Mouse (Mus musculus): Measurements from ENCODE around the gene Dpm2. TPM values are rescaled to one million over a fixed set of nuclear protein-coding genes. Genes with fewer than 3 reads are reported as not detected.

The Dpm2 gene
- polyA plus RNA-seq, 1 experiment from 2014 or later: 81.7 TPM

- Histone ChIP-seq H3K4me2 (no peak overlapping the region), H3K9ac (ENCODE audit: low read depth, low read length) (no peak overlapping the region), H3K4me3 (ENCODE audit: low read depth, low read length) (no peak overlapping the region), H3K27ac (ENCODE audit: low read depth, low read length) (no peak overlapping the region), H3K4me1 (ENCODE audit: control insufficient read depth, insufficient read depth, low read length) (peaks cover 20% of the 10 kb centered on the region), H3K9me3 (replicated peaks; ENCODE audit: control insufficient read depth, low read length) (no peaks in the 10 kb centered on the region), H3K27me3 (ENCODE audit: control insufficient read depth, insufficient read depth, low read length) (no peaks in the 10 kb centered on the region), H3K36me3 (ENCODE audit: control insufficient read depth, insufficient read depth, low read length) (no peaks in the 10 kb centered on the region)
- ATAC-seq (replicated peaks; ENCODE audit: insufficient number of reproducible peaks, low FRiP score, low TSS enrichment): no peak
- 77% methylated on average over 5 of the region's 5 CpGs for WGBS (ENCODE audit: insufficient replicate concordance)
Observed at GRCm38 (mm10) chr2:32551236-32551635, 19.4 kb upstream of the Dpm2 start.

DNA sequence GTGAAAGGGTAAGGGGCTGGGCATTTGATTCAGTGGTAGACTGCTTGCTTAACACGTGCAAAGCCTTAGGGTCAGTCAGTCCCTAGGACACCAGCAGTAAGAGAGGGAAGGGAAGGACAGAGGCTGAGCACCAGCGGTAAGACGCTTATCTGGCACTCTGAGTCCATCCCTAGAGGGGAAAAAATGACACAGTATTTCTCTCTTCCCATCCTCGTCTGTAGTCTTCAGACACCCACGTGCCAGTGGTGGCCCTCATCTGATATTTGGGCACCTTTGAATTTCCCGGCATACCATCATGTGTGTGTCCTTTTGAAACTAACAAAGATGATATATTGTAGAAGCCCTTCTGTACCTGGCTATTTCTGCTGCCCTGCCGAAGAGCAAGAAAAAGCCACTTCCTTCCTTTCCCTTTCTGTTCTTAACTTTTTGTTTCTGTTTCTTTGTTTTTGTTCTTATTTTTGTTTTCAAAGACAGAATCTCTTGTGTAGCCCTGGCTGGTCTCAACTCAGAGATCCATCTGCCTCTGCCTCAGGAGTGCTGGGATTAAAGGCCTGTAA is 17.0 kb upstream of the Dpm2 start:
- Histone ChIP-seq H3K4me2 (no peak overlapping the region), H3K4me1 (ENCODE audit: control insufficient read depth, insufficient read depth, low read length) (peaks cover 13% of the 10 kb centered on the region), H3K9ac (ENCODE audit: low read depth, low read length) (no peak overlapping the region), H3K9me3 (replicated peaks; ENCODE audit: control insufficient read depth, low read length) (no peaks in the 10 kb centered on the region), H3K27me3 (ENCODE audit: control insufficient read depth, insufficient read depth, low read length) (no peaks in the 10 kb centered on the region), H3K27ac (ENCODE audit: low read depth, low read length) (no peak overlapping the region), H3K36me3 (ENCODE audit: control insufficient read depth, insufficient read depth, low read length) (no peaks in the 10 kb centered on the region), H3K4me3 (ENCODE audit: low read depth, low read length) (no peak overlapping the region)
- ATAC-seq (replicated peaks; ENCODE audit: insufficient number of reproducible peaks, low FRiP score, low TSS enrichment): no peak
- 54% methylated on average over 7 of the region's 7 CpGs for WGBS (ENCODE audit: insufficient replicate concordance)

DNA sequence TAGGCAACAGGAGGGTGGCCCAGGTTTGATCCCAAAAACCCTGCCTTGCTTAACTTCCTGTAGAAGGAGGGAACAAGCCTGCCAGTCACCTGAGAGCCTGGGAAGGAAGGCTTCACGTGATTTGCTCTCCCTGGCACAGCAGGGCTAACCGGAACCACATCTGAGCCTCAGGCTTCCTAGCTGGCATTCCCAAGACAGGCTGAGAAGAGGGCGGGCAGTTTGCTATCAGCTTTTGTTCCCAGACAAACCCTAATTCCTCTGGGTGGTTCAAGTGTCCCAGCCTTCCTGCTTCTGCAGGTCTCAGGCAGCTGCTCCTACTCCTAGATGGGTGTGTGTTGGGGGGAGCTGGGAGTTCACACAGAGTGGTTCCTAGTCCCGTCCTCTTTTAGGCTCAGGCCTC is 15.2 kb upstream of the Dpm2 start:
- peaks cover 13% of the 10 kb centered on the region for H3K4me1 ChIP-seq (ENCODE audit: control insufficient read depth, insufficient read depth, low read length)
- no peak overlapping the region for H3K4me3 ChIP-seq (ENCODE audit: low read depth, low read length)
- no peak for ATAC-seq (replicated peaks; ENCODE audit: insufficient number of reproducible peaks, low FRiP score, low TSS enrichment)
- H3K36me3 ChIP-seq (ENCODE audit: control insufficient read depth, insufficient read depth, low read length): no peaks in the 10 kb centered on the region
- H3K9me3 ChIP-seq (replicated peaks; ENCODE audit: control insufficient read depth, low read length): no peaks in the 10 kb centered on the region
- no peaks in the 10 kb centered on the region for H3K27me3 ChIP-seq (ENCODE audit: control insufficient read depth, insufficient read depth, low read length)
- 27% methylated on average over 4 of the region's 4 CpGs for WGBS (ENCODE audit: insufficient replicate concordance)
- no peak overlapping the region for H3K27ac ChIP-seq (ENCODE audit: low read depth, low read length)
- 0 out of 2 replicates have a peak overlapping the region, but pooled peaks have one; percentile 39 for H3K9ac ChIP-seq (ENCODE audit: low read depth, low read length)
- no peak overlapping the region for H3K4me2 ChIP-seq

DNA sequence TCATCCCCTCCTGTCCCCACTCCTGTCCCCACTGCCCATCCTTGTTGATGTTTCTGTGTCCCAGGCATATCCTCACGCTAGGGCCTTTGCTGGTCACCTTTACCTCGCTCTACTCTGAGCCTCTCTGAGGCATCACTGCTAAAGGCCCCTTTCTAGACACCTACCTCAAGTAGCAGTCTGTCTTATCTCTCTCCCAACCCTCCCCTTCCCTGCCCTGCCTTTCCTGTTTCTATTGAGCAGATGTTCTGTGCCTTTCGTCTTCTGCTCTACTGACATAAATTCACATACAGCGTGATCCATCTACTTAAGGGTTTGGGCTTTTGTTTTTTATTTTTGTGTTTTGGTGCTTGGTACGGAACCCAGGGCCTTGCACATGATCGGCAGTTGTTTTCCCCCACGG is 14.6 kb upstream of the Dpm2 start:
- whole genome bisulfite sequencing (ENCODE audit: insufficient replicate concordance): 66% methylated on average over 7 of the region's 7 CpGs
- ATAC-seq (replicated peaks; ENCODE audit: insufficient number of reproducible peaks, low FRiP score, low TSS enrichment): no peak
- no peak overlapping the region for H3K4me2 ChIP-seq
- H3K36me3 ChIP-seq (ENCODE audit: control insufficient read depth, insufficient read depth, low read length): no peaks in the 10 kb centered on the region
- no peak overlapping the region for H3K27ac ChIP-seq (ENCODE audit: low read depth, low read length)
- H3K27me3 ChIP-seq (ENCODE audit: control insufficient read depth, insufficient read depth, low read length): no peaks in the 10 kb centered on the region
- H3K4me3 ChIP-seq (ENCODE audit: low read depth, low read length): no peak overlapping the region
- H3K4me1 ChIP-seq (ENCODE audit: control insufficient read depth, insufficient read depth, low read length): peaks cover 13% of the 10 kb centered on the region
- H3K9ac ChIP-seq (ENCODE audit: low read depth, low read length): 0 out of 2 replicates have a peak overlapping the region, but pooled peaks have one; percentile 39
- H3K9me3 ChIP-seq (replicated peaks; ENCODE audit: control insufficient read depth, low read length): no peaks in the 10 kb centered on the region

DNA sequence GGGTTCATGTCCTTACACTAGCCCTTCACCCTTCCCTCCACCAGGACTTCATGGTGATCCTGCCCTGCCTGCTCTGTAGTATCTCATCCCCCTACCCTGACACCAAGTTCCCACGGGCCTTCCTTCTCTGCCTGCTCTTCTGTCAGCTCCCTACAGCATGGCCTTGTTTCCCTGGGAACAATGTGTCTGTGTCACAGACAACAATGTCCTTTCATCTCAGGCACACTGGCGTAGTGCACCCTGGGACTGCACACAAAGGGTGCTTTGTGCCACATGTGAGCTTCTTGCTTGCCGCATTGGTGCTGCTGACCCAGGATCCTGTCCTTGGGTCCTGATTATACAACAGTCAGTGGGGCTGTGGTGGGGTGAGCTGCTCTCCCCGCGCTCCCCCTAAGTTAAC is 11.1 kb upstream of the Dpm2 start:
- whole genome bisulfite sequencing (ENCODE audit: insufficient replicate concordance): 66% methylated on average over 5 of the region's 5 CpGs
- no peaks in the 10 kb centered on the region for H3K27me3 ChIP-seq (ENCODE audit: control insufficient read depth, insufficient read depth, low read length)
- no peak overlapping the region for H3K9ac ChIP-seq (ENCODE audit: low read depth, low read length)
- no peak overlapping the region for H3K4me2 ChIP-seq
- H3K9me3 ChIP-seq (replicated peaks; ENCODE audit: control insufficient read depth, low read length): no peaks in the 10 kb centered on the region
- ATAC-seq (replicated peaks; ENCODE audit: insufficient number of reproducible peaks, low FRiP score, low TSS enrichment): no peak
- no peak overlapping the region for H3K4me3 ChIP-seq (ENCODE audit: low read depth, low read length)
- H3K4me1 ChIP-seq (ENCODE audit: control insufficient read depth, insufficient read depth, low read length): peaks cover 9% of the 10 kb centered on the region
- no peak overlapping the region for H3K27ac ChIP-seq (ENCODE audit: low read depth, low read length)
- peaks cover 7% of the 10 kb centered on the region; the same call in 1 of the 2 replicates for H3K36me3 ChIP-seq (ENCODE audit: control insufficient read depth, insufficient read depth, low read length)

DNA sequence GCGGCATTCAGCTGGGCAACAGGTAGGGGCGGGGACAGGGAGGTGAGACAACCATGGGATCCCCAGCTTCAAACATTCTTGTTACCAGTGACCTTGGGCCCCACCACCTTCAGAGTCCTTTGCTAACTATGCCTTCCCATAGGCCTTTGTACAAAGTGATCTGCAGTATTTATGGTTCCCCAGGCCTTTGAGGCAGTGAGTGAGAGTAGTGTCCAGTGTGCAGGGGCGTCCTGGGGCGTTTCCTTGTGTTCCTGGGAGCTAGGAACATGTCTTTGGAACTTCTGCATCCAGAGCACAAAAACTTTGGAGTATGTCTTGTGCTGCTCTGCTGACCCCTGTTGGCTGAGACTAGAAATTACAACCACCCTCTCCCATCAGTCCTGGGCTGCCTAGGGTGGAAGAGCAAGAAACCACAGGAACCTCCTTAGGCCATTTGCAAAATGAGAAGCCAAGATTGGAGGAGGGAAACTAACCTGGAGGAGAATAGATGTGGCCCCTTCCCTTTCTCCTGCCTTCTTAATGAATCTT is 4.1 kb upstream of the Dpm2 start:
- no peak for ATAC-seq (replicated peaks; ENCODE audit: insufficient number of reproducible peaks, low FRiP score, low TSS enrichment)
- Histone ChIP-seq H3K4me2 (no peak overlapping the region), H3K9ac (ENCODE audit: low read depth, low read length) (no peak overlapping the region), H3K27ac (ENCODE audit: low read depth, low read length) (no peak overlapping the region), H3K4me3 (ENCODE audit: low read depth, low read length) (no peak overlapping the region), H3K4me1 (ENCODE audit: control insufficient read depth, insufficient read depth, low read length) (peaks cover 4% of the 10 kb centered on the region), H3K36me3 (ENCODE audit: control insufficient read depth, insufficient read depth, low read length) (peaks cover 16% of the 10 kb centered on the region; the same call in 1 of the 2 replicates), H3K27me3 (ENCODE audit: control insufficient read depth, insufficient read depth, low read length) (no peaks in the 10 kb centered on the region), H3K9me3 (replicated peaks; ENCODE audit: control insufficient read depth, low read length) (no peaks in the 10 kb centered on the region)
- 39% methylated on average over 4 of the region's 4 CpGs for WGBS (ENCODE audit: insufficient replicate concordance)

GRCm38 (mm10) chr2:32568149-32568548 is 2.5 kb upstream of the Dpm2 start:
- ATAC-seq (replicated peaks; ENCODE audit: insufficient number of reproducible peaks, low FRiP score, low TSS enrichment): no peak
- no peak overlapping the region for H3K9ac ChIP-seq (ENCODE audit: low read depth, low read length)
- WGBS (ENCODE audit: insufficient replicate concordance): 68% methylated on average over 5 of the region's 5 CpGs
- H3K4me2 ChIP-seq: no peak overlapping the region
- peaks cover 6% of the 10 kb centered on the region for H3K4me1 ChIP-seq (ENCODE audit: control insufficient read depth, insufficient read depth, low read length)
- peaks cover 17% of the 10 kb centered on the region; the same call in 1 of the 2 replicates for H3K36me3 ChIP-seq (ENCODE audit: control insufficient read depth, insufficient read depth, low read length)
- H3K9me3 ChIP-seq (replicated peaks; ENCODE audit: control insufficient read depth, low read length): no peaks in the 10 kb centered on the region
- no peaks in the 10 kb centered on the region for H3K27me3 ChIP-seq (ENCODE audit: control insufficient read depth, insufficient read depth, low read length)
- no peak overlapping the region for H3K4me3 ChIP-seq (ENCODE audit: low read depth, low read length)
- H3K27ac ChIP-seq (ENCODE audit: low read depth, low read length): no peak overlapping the region

GRCm38 (mm10) chr2:32568941-32569340 is 1.7 kb upstream of the Dpm2 start:
- Histone ChIP-seq H3K9me3 (replicated peaks; ENCODE audit: control insufficient read depth, low read length) (no peaks in the 10 kb centered on the region), H3K27me3 (ENCODE audit: control insufficient read depth, insufficient read depth, low read length) (no peaks in the 10 kb centered on the region), H3K27ac (ENCODE audit: low read depth, low read length) (no peak overlapping the region), H3K36me3 (ENCODE audit: control insufficient read depth, insufficient read depth, low read length) (peaks cover 15% of the 10 kb centered on the region; the same call in 1 of the 2 replicates), H3K9ac (ENCODE audit: low read depth, low read length) (no peak overlapping the region), H3K4me1 (ENCODE audit: control insufficient read depth, insufficient read depth, low read length) (peaks cover 6% of the 10 kb centered on the region), H3K4me3 (ENCODE audit: low read depth, low read length) (no peak overlapping the region), H3K4me2 (no peak overlapping the region)
- no peak for ATAC-seq (replicated peaks; ENCODE audit: insufficient number of reproducible peaks, low FRiP score, low TSS enrichment)
- 83% methylated on average over 3 of the region's 3 CpGs for WGBS (ENCODE audit: insufficient replicate concordance)

DNA sequence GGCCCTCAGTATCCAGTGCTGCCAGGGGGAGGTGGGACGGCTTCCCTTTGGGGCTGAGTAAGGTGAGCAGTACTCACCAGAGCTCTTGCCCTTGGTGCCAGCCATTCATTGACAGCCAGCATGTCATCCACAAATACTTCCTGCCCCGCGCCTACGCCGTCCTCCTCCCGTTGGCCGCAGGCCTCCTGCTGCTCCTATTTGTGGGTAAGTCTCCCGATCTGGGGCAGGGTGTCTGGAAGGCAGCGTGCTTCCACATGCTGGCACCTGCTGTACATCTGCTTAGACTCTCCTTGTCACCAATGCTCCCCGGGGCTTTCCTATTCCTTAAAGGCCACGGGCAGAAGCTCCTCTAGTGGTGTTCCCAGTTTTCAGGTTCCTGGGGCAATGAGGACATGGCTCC is 1.5 kb downstream of the Dpm2 start:
- Histone ChIP-seq H3K4me1 (ENCODE audit: control insufficient read depth, insufficient read depth, low read length) (peaks cover 10% of the 10 kb centered on the region), H3K9ac (ENCODE audit: low read depth, low read length) (no peak overlapping the region), H3K9me3 (replicated peaks; ENCODE audit: control insufficient read depth, low read length) (no peaks in the 10 kb centered on the region), H3K36me3 (ENCODE audit: control insufficient read depth, insufficient read depth, low read length) (peaks cover 6% of the 10 kb centered on the region; the same call in 1 of the 2 replicates), H3K27me3 (ENCODE audit: control insufficient read depth, insufficient read depth, low read length) (peaks cover 15% of the 10 kb centered on the region), H3K4me3 (ENCODE audit: low read depth, low read length) (no peak overlapping the region), H3K27ac (ENCODE audit: low read depth, low read length) (no peak overlapping the region), H3K4me2 (no peak overlapping the region)
- no peak for ATAC-seq (replicated peaks; ENCODE audit: insufficient number of reproducible peaks, low FRiP score, low TSS enrichment)
- WGBS (ENCODE audit: insufficient replicate concordance): 87% methylated on average over 11 of the region's 11 CpGs

Measured in heart, embryonic 11.5 days (tissue).